Mouse (Mus musculus): Measurements from ENCODE around the gene Alpl. TPM values are rescaled to one million over a fixed set of nuclear protein-coding genes. Genes with fewer than 3 reads are reported as not detected.

Gene Alpl
- total RNA-seq, 2 experiments from 2014 or later, result 8.0 to 8.8 TPM

DNA sequence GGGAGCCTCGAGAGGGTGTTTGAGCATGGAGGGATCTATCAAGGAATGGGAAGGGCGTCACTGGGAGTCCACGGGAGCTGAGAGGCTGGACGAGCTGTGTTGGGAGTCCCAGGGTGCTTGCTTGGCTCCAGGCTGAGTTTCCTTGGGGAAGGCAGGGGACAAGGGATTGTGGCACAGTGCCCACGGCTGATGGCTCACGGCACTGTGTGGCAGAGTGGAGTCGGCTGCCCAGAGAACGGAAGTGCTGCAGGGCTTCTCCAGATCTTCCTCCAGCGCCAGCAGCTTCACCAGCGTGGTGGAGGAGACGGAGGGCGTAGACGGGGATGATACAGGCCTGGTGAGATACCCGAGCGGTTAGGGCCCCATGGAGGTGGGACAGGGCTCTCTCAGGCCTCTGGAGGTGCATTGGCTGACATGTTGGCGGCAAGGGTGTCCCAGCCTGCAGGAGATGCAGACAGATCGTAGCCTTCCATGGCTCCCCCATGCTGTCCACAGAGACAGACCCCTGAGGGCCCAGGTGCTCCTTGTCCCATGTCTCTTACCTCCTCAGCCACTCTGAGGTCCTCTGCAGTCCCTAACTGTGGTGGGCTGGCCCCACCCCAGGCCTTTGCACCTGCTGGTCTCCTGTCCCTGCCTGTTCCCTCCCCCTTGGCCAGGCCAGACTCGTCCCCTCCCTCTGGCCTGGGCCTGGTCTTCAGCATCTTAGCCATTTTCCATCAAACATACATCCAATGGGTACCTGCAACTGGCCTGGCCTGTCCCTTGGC, 69.3 kb downstream of the Alpl start:
- intact Hi-C loops (cut with DNase I), result no loop called here
- DNase-seq (ENCODE audit: low spot score in 2 of 2), result no peak

DNA sequence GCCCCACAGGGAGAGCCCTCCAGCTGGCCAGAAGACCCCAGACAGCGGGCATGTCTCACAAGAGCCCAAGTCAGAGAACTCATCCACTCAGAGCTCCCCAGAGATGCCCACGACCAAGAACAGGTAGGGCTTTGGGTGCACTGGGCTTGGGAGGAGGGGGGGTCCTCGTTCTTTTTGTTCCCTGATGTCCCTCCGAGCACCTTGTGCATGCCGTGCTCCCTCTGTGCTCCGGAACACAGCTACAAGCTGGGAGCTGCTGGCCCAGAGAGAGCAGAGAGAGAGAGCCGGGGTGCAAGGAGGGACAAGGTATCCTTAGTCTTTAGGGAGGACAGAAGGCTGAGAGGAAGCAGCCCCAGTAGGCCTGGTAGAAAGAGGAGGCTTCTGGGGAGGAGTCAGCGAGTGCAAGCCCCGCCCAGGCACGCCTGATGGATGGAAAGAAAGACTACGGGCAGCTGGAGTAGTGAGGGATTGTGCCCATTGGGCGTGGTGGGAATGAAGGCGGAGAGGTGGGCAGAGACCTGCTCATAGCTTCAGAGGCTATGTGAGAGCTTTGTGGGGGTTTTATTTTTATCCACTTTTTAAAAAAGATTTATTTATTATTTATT, 70.5 kb downstream of the Alpl start:
- DNase-seq (ENCODE audit: low spot score in 2 of 2), result no peak
- intact Hi-C loops (cut with DNase I), result no loop called here

DNA sequence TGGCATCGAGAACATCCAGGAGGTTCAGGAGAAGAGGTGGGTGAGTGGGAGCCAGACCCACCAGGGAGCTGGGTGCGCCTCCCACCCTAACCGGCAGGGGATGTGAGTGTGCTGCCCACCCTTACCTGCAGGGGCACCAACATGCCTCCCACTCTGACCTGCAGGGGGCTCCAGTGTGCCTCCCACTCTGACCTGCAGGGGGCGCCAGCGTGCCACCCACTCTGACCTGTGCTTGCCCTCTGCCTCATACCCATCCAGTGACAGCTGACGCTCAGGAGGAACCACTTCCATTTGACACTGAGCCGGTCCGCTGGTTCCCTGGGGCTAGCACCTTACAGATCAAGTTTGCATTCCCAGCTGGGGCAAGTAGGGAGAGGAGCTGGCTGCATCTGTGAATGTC, 71.4 kb downstream of the Alpl start:
- intact Hi-C loops (cut with DNase I), result no loop called here
- DNase-seq (ENCODE audit: low spot score in 2 of 2), result peak; percentile 57 to 72

DNA sequence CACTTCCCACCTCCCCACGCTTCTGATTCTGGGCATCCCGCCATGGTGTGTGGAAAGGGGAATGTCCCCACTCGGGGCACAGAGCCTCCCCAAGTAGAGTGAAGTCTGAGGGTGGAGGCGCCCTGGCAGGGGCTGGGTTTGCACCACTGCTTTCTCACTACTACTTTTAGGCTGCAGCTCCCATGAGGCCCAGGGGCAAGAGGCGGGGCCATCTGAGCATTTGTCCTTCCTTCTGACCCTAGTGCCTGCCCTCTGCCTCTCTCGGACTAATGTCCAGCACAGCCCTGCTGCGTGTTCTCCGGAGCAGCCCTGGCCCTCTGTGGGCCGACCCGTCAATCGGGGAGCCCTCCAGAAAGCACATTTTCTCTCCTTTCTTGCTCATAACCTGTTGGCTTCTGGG, 72.0 kb downstream of the Alpl start:
- DNase-seq (ENCODE audit: low spot score in 2 of 2), result no peak
- intact Hi-C loops (cut with DNase I), result no loop called here

DNA sequence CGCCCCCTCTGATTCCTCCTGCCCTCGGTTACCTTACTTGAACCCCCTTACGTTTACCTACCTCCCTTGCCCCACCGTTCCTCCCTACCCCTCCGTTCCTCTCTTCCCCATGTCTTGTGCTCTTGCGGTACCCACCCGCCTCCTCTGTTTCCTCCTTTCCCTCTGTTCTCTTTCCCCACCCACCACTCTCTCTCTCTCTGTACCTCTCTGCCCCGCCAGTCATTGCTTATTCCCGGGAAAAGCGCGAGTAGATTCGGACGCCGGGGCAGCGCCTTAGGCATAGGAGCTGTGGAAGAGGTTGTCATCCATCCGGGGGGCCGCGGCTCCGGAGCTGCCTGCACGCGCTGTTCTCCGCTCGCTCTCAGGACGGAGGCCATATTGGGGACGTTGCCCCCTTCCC, 72.7 kb downstream of the Alpl start:
- DNase-seq (ENCODE audit: low spot score in 2 of 2), result no peak
- intact Hi-C loops (cut with DNase I), result loop anchor here (2.0 kb wide), 1 partner anchor 47 kb away; no protein-coding TSS in a partner anchor

DNA sequence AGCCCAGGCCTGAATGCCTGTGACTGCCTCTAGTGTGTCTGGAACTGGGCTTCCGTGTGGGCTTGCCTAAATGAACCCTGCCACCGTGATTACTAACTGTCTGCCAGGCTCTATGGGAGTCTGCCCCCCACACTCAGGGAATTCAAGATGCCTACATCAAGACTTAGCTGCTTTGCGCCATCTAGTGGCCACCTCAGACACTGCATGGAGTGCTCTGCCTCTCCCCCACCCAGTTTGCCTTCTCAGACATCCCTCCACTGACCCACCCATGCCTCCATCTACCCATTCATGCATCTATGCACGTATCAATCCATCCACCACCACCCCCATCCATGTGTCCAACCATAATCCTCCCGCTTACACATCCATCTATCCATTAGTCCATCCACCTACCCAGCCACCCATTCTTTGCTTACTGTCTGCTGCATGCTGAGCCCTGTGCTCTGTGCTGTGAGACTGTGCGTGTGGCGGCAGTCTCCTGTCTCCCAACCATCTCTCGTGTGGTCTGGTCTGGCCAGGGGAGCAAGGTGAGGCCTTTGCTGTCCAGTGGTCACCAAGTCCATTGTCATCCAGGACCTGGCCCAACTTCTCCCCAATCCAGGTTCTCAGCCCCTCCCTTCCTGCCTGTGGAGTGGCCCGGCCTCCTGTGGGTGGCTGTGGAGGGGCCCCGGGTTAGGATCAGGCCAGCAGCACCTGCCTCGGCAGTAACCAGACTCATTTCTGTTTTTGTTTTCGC, 73.3 kb downstream of the Alpl start:
- DNase-seq (ENCODE audit: low spot score in 2 of 2), result peak; percentile 87 to 93
- intact Hi-C loops (cut with DNase I), result loop anchor here (2.0 kb wide), 1 partner anchor 46 kb away; no protein-coding TSS in a partner anchor

DNA sequence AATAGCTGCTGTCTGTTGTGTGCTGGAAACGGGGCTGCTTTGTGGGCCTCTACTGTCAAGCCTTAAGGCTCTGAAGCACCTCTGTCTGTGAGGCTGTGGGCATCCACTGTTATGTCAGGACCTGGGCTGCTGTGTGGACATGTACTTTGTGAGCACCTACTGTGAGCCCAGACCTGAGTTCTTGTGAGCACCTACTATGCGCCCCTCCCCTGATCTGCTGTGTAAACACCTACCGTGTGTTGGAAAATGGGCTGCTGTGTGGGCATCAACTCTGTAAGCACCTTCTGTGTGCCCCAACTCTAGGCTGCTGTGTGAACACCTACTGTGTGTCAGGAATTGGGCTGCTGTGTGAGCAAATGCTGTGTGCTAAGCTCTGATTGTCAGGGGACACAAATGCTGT, 74.0 kb downstream of the Alpl start:
- intact Hi-C loops (cut with DNase I), result loop anchor here (2.0 kb wide), 1 partner anchor 45 kb away; no protein-coding TSS in a partner anchor
- DNase-seq (ENCODE audit: low spot score in 2 of 2), result no peak

DNA sequence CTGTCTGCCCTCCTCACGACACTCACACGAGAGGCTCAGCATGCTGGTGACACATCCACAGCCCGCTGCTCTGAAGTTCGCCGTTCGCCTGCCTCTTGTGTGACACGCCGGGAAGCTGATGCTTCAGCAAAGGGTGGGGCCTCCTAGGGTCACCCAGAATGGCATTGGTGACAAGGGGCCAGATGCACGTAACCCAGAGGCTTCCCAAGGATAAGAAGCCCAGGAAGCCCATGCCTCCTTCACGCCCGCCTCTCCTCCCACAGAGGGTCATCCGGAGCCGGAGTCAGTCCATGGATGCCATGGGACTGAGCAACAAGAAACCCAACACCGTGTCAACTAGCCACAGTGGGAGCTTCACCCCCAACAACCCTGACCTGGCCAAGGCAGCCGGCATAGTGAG, 74.6 kb downstream of the Alpl start:
- intact Hi-C loops (cut with DNase I), result no loop called here
- DNase-seq (ENCODE audit: low spot score in 2 of 2), result no peak

DNA sequence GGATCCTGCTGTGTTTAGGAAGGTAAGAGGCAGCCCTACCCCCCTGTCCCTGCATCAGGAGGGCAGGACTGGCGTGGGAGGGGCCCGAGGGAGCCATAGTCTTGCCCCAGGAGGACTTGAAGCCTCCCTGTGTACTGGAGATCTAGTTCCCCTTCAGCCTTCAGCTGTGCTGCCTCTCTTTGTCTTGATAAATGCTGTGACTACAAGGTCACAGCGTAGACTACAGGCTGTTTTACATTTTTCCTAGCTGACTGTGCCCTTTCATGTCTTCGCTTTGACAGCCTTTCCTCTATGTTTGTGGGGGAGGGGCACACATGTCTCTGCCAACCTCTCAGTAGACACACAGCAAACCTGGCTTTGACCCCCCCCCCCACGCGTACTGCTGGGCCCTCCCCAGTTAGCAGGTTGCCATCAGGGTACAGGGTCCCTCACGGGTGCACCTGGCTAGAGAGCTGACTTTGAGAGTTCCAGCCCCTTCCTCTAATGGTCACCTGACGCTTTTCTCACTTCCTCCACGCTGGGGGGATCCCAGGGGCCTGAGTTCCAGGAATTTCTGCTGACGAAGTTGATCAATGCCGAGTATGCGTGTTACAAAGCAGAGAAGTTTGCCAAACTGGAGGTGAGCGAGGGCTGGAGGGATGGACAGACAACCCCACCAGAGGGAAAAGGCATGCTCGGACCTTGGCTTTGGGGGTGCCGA, 76.7 kb downstream of the Alpl start:
- intact Hi-C loops (cut with DNase I), result no loop called here
- no peak for DNase-seq (ENCODE audit: low spot score in 2 of 2)

DNA sequence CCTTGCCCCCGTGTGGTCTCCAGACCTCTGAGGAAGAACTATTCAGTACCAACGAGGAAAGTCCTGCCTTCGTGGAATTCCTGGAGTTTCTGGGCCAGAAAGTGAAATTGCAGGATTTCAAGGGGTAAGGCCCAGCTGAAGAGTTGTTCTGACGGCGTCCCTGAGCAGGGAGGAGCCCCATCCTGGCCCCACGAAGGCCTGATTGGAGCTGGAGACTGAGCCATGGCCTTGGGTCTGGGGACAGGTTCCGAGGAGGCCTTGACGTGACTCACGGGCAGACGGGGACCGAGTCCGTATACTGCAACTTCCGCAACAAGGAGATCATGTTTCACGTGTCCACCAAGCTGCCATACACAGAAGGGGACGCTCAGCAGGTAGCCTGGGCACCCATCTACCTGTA, 78.5 kb downstream of the Alpl start:
- no peak for DNase-seq (ENCODE audit: low spot score in 2 of 2)
- intact Hi-C loops (cut with DNase I), result no loop called here

DNA sequence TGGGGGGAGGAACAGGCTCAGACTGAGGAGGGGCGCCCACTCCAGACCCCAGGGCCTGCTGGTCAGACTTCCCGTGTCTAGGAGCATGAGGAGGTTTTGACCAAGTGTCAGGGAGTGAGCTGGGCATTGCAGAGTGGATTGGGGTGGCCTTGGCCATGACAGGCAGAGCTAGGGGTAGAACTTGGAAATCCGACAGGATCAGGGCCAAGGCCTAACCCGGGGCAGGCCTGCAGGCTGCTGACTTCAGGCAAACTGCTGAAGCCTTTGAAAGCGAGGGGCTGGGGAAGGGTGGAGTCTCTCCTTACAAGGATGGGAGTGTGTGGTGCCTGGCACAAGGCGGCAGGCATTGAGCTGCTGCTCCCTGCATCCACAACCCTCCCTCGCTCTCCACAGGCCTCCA, 79.2 kb downstream of the Alpl start:
- intact Hi-C loops (cut with DNase I), result no loop called here
- DNase-seq (ENCODE audit: low spot score in 2 of 2), result no peak

DNA sequence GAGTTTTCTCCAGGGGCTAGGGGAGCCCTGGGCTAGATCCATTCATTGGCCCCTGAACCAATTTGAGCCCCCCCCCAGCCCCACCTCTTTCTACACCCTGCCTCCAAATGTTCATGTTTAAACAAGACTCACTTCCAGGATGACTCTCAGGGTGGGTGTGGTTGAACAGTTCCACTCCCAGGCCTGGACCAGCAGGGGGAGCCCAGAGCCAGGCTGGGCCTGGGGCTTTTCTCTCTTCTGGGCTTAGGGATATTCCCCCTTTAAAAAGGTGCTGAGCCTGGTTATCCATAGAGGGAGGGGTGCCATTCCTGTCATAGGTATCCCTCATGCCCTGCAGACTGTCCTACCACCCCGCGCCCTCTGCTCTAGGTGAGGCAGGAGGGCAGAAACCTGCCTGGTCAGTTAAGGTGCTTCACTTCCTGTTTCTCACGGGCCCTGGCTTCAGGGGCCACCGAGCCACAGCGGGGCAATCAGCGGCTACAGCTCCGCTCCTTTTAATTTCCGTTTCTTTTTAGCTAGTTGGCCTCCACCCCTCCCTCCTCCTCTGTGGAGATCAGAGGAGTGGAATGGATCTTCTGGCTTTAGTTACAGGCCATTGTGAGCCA, 82.1 kb downstream of the Alpl start:
- intact Hi-C loops (cut with DNase I), result no loop called here
- DNase-seq (ENCODE audit: low spot score in 2 of 2), result no peak

DNA sequence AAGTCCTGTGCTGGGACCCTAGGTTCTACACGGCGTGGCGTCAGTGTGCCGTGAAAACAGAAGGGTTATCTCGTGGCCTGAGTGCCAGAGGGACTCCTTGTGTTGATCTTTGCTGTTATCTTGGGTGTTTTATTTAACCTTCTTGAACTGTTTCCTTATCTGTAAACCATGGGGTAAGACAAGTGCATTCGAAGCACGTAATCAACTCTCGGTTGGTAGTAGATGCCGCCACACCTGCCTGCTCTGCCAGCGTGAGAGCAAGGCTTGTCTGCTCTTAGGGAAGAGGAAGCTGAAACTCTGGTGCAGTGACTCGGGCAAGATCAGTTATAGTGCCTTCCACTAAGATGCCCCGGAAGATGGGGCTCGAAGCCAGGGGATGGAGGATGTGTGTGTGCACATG, 83.2 kb downstream of the Alpl start:
- no peak for DNase-seq (ENCODE audit: low spot score in 2 of 2)
- intact Hi-C loops (cut with DNase I), result no loop called here

DNA sequence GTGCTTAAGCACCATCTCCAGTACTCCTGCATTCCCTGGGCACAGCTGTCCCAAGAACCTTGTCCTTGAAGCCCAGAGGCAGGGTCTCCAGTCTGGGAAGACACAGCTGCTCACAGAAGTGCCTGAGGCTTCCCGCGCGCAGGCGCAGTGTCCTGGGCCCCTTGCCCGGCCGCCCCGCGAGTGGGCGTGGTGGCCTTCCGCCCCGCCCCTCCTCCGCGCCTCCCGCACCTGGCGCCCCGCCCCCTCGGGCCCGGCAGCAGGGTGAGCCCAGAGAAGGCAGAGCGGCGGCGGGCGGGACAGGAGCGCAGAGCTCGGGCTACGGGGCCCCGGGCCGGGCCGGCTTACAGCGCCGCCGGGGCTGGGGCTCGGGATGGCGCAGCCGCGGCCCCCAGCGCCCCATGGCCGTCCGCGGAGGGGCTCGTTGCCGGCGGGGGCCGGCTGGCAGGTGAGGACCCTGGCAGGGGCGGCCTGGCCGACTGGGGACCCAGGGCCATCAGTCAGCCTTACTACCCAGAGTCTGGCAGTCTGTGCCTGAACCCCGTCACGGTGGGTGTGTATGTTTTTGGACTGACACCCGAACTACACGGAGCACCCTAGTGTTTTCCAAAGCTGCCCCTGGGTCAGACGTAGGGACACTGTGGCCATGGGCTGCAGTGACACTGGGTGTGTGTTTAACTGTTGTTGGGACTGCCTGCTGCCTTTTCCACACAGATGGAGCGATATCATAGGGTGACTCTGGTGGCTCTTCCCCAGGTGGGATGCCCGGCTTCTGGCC, 88.8 kb downstream of the Alpl start:
- intact Hi-C loops (cut with DNase I), result no loop called here
- DNase-seq (ENCODE audit: low spot score in 2 of 2), result peak in 1 of 2 experiments; percentile 69

DNA sequence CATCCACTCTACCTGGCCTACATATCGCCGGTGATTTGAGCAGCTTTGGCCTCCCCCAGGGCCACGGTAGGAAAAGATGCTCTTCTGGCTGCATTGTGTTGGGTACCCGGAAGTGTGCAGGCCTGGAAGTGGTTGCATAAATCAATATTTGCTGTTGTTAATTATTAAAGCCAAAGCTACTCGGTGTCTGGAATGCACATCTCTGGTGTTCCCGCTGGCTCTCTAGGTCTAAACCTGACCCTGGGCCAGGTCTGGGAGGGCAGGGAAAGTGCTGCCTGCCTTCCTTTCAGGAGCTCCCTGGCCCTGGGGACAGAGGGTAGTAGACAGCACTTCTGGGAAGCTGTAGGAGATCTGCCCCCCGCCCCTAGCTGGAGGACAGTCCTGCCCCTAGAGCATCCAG, 89.7 kb downstream of the Alpl start:
- no peak for DNase-seq (ENCODE audit: low spot score in 2 of 2)
- intact Hi-C loops (cut with DNase I), result no loop called here

DNA sequence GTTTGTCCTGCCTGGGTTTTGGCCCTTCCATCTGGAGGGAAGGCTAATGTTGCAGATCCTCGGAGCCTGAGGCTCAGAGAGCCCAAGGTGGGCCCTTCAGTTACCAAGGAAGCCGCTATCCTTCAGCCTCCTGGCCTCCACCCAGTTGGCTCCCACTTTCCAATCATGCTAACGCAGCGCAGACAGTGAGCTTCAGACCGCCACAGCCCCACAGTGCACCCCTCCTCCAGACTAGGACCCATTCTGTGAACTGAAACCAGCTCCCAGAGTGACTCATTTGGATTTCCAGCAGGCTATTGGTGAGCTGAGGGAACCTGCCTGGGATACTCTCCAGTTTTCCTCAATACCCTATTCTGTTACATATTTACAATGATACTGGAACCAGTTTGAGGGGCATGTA, 90.8 kb downstream of the Alpl start:
- no peak for DNase-seq (ENCODE audit: low spot score in 2 of 2)
- intact Hi-C loops (cut with DNase I), result no loop called here

DNA sequence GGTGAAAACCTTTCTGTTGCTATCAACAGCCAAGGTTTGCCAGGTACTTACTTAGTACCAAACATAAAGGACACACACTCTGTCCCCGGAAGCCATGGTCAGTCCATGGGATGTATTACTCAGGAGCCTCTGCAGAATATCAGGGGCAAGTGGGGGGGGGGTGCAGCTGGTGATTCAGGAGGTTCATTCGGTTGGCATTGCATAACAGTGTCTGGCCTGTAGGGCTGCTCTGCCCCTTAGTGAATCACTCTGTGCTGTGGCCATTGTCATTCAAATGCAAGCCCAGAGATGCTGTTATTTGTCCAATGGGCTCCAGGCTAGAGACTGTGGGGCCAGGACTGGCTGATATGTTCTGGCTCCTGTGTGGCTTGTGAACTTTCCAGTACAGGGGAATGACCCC, 91.6 kb downstream of the Alpl start:
- intact Hi-C loops (cut with DNase I), result no loop called here

DNA sequence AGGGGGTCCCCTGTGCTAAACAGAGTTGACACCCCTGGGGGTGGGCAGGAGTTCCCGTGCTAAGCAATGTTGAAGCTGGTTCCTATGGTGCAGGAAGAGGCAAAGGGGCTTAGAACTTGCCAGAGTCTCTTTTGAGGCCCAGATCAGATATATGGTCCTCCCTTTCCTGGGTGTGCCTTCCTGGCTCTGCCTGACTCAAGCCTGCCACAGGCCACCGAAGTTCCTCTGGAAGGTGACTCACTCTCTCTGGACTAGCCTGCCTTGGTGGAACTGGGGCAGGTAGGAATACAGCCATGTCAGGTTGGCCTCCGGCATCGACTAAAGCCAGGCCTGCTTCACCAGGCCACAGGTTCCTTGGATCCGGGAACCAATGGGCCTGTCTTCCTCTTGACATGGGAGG, 93.1 kb downstream of the Alpl start:
- no peak for DNase-seq (ENCODE audit: low spot score in 2 of 2)
- intact Hi-C loops (cut with DNase I), result no loop called here

More for the DNA sequence above, 91.6 kb downstream of the Alpl start:
- DNase-seq (ENCODE audit: low spot score in 2 of 2), result no peak

DNA sequence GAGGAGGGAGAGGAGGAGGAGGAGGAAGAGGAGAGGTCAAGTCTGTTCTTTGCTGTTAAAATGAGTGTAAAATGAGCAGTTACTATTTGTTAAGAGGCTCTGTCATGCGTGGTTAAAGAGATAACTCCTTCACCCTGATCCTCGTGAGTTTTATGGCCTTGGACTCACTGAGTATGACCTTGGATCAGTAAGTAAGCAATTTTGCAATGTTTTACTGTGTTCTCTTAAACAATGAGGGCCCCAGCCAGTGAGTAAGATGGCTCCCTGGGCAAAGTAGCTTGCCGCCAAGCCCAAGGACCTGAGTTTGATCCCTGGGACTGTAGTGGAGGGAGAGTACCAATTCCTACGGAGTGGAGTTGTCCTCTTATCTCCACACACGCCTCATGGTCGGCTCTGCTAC, 95.2 kb downstream of the Alpl start:
- intact Hi-C loops (cut with DNase I), result no loop called here

More for the DNA sequence above, 95.2 kb downstream of the Alpl start:
- no peak for DNase-seq (ENCODE audit: low spot score in 2 of 2)
